Mouse (Mus musculus) forebrain, embryonic 14.5 days (tissue): ENCODE data around the gene Lmtk2. TPM values are rescaled to one million over a fixed set of nuclear protein-coding genes. Genes with fewer than 3 reads are reported as not detected.

ENCODE experiments used
- ATAC-seq: fragments of 200-750 bp; cut with Nextera tagmentation; 2 replicates; pipeline ENCODE4 v1.8.0; 2017; ENCODE audit warnings: mild to moderate bottlenecking, moderate library complexity
- DNase-seq: peaks from one replicate; pipeline ENCODE4 v3.0.0-alpha.2; 2015; ENCODE audit warnings: low spot score
- H3K27ac ChIP-seq: fragments of 300-500 bp; sonication (generic); 2 replicates; pipeline ENCODE4 v1.5.1; 2014; ENCODE audit warnings: low read depth, mild to moderate bottlenecking, control low read depth, low read length, moderate library complexity
- H3K27me3 ChIP-seq: fragments of 300-500 bp; sonication (generic); replicated peaks from 2 replicates; pipeline ENCODE4 v1.6.1; 2014; ENCODE audit warnings: low read length, control low read depth, mixed read lengths; ENCODE audit not compliant: control insufficient read depth, insufficient read depth
- H3K36me3 ChIP-seq: fragments of 300-500 bp; sonication (generic); 2 replicates; pipeline ENCODE4 v1.6.1; 2014; ENCODE audit warnings: low read length, control low read depth; ENCODE audit not compliant: control insufficient read depth, insufficient read depth
- H3K4me1 ChIP-seq: fragments of 300-500 bp; sonication (generic); 2 replicates; pipeline ENCODE4 v1.6.1; 2014; ENCODE audit warnings: antibody characterized with exemption, low read length, control low read depth; ENCODE audit not compliant: control insufficient read depth, insufficient read depth
- H3K4me2 ChIP-seq: fragments of 300-500 bp; sonication (generic); 2 replicates; pipeline ENCODE4 v1.6.1; 2014; ENCODE audit warnings: mild to moderate bottlenecking, control low read depth, low read length
- H3K4me3 ChIP-seq: fragments of 300-500 bp; sonication (generic); 2 replicates; pipeline ENCODE4 v1.5.1; 2014; ENCODE audit warnings: low read depth, low read length, control low read depth
- H3K9ac ChIP-seq: fragments of 300-500 bp; sonication (generic); 2 replicates; pipeline ENCODE4 v1.6.1; 2014; ENCODE audit warnings: mild to moderate bottlenecking, low read length, control low read depth, moderate library complexity
- H3K9me3 ChIP-seq: fragments of 300-500 bp; sonication (generic); replicated peaks from 2 replicates; pipeline ENCODE4 v1.6.1; 2016; ENCODE audit warnings: low read length, control low read depth, mixed read lengths; ENCODE audit not compliant: control insufficient read depth
- WGBS: fragments of 180-500 bp; shearing (Covaris S2); extraction: QIAGEN DNeasy Blood & Tissue Kit; methylation state at CpG from one replicate; pipeline ENCODE4 v1.1.7; 2014; 5-methylcytosine and 5-hydroxymethylcytosine counted together
- polyA plus RNA-seq: library from polyadenylated mRNA; unstranded; fragments of >200 nt; fragmentation: Nextera tagmentation; extraction: Ambion mirVana; gene quantifications from 2 replicates; pipeline ENCODE4 v1.2.1, GENCODE M21; 2014

Gene Lmtk2
- polyA plus RNA-seq, 1 experiment from 2014 or later = 5.2 TPM

GRCm38 (mm10) chr5:144173648-144174047 lies 73.4 kb downstream of the Lmtk2 start:
- no peak overlapping the region for H3K4me3 ChIP-seq
- no peak overlapping the region for H3K9ac ChIP-seq
- no peaks in the 10 kb centered on the region for H3K27me3 ChIP-seq
- no peak for DNase-seq
- no peak overlapping the region for H3K4me2 ChIP-seq
- H3K36me3 ChIP-seq = peaks cover 71% of the 10 kb centered on the region
- H3K27ac ChIP-seq = no peak overlapping the region
- no peaks in the 10 kb centered on the region; the same call in 1 of the 2 replicates for H3K4me1 ChIP-seq
- ATAC-seq = no peak
- H3K9me3 ChIP-seq = no peaks in the 10 kb centered on the region
- 96% methylated on average over 18 of the region's 18 CpGs for WGBS

DNA sequence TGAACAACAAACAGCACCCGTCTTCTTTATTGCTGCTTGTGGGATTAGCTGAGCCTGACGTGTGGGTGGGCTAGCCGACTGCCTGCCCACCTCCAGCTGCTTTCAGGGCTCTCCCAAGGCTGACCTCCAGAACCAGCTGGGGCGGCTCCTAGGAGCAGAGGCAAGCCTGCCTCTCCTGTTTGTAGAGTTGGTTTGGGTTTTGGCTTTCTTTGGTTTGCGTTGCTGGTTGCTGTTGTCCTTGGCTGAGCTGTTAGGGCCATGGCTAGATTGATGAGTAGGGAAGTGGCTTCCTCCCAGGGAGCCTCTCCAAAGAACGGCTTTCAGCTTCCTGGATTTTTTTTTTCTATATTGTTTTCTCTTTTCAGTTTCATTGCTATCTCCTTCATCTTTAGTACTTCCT lies 78.0 kb downstream of the Lmtk2 start:
- Histone ChIP-seq H3K4me1 (no peaks in the 10 kb centered on the region), H3K4me2 (no peak overlapping the region), H3K4me3 (no peak overlapping the region), H3K27me3 (no peaks in the 10 kb centered on the region), H3K36me3 (peaks cover 48% of the 10 kb centered on the region), H3K27ac (no peak overlapping the region), H3K9ac (no peak overlapping the region), H3K9me3 (no peaks in the 10 kb centered on the region)
- 72% methylated on average over 6 of the region's 6 CpGs for WGBS
- ATAC-seq = no peak
- DNase-seq = no peak

DNA sequence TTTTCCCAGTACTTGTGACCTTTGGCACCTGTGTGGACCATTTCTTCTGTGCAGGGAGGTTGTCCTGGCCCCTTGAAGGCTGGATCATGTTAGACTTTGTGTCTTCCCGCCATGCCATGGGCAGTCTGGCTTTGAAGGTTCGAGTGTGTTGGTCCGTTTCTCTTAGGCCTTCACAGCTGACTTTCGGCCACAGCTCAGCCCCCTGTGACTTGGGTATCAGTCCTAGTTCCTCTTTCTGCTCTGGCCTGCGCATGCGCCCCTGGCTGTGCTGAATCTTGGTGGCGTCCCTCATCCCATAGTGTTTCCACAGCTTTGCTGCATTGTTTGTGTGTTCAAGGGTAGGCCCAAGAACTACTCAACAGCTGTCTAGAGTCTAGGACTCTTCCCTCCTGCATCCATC lies 81.0 kb downstream of the Lmtk2 start:
- no peak overlapping the region for H3K9ac ChIP-seq
- peaks cover 34% of the 10 kb centered on the region for H3K36me3 ChIP-seq
- no peaks in the 10 kb centered on the region for H3K27me3 ChIP-seq
- H3K9me3 ChIP-seq = no peaks in the 10 kb centered on the region
- 97% methylated on average over 7 of the region's 7 CpGs for WGBS
- no peak overlapping the region for H3K4me3 ChIP-seq
- DNase-seq (no peak), ATAC-seq (no peak)
- no peak overlapping the region for H3K4me2 ChIP-seq
- no peaks in the 10 kb centered on the region for H3K4me1 ChIP-seq
- H3K27ac ChIP-seq = no peak overlapping the region

GRCm38 (mm10) chr5:144182542-144183247 lies 82.5 kb downstream of the Lmtk2 start:
- 89% methylated on average over 20 of the region's 20 CpGs for WGBS
- H3K4me1 ChIP-seq = no peaks in the 10 kb centered on the region
- H3K27ac ChIP-seq = no peak overlapping the region
- H3K27me3 ChIP-seq = no peaks in the 10 kb centered on the region
- DNase-seq (no peak), ATAC-seq (no peak)
- no peak overlapping the region for H3K4me2 ChIP-seq
- H3K9me3 ChIP-seq = no peaks in the 10 kb centered on the region
- peaks cover 32% of the 10 kb centered on the region for H3K36me3 ChIP-seq
- no peak overlapping the region for H3K4me3 ChIP-seq
- no peak overlapping the region for H3K9ac ChIP-seq

DNA sequence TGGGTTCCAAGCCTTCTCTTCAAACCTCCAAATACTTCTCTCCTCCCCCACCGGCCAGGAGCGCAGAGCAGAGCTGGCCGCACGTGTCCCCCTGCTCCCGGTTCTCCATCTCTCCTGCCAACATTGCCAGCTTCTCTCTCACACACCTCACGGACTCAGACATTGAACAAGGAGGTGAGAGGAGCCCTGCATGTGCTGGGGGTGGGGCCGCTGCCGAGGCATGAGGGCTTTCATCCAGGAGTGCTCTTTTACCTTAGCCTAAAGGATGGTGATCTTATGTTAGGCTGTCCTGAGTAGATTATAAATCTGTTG lies 83.0 kb downstream of the Lmtk2 start:
- Histone ChIP-seq H3K27me3 (no peaks in the 10 kb centered on the region), H3K9ac (no peak overlapping the region), H3K36me3 (peaks cover 32% of the 10 kb centered on the region), H3K9me3 (no peaks in the 10 kb centered on the region), H3K4me3 (no peak overlapping the region), H3K4me1 (no peaks in the 10 kb centered on the region), H3K4me2 (no peak overlapping the region), H3K27ac (no peak overlapping the region)
- DNase-seq (no peak), ATAC-seq (no peak)
- WGBS = 78% methylated on average over 8 of the region's 8 CpGs

GRCm38 (mm10) chr5:144183647-144184335 lies 83.6 kb downstream of the Lmtk2 start:
- H3K4me1 ChIP-seq = no peaks in the 10 kb centered on the region
- no peak for ATAC-seq
- no peak overlapping the region for H3K9ac ChIP-seq
- H3K9me3 ChIP-seq = no peaks in the 10 kb centered on the region
- no peak overlapping the region for H3K4me3 ChIP-seq
- H3K27ac ChIP-seq = no peak overlapping the region
- H3K4me2 ChIP-seq = no peak overlapping the region
- H3K27me3 ChIP-seq = no peaks in the 10 kb centered on the region
- no peak for DNase-seq
- 89% methylated on average over 7 of the region's 7 CpGs for WGBS
- H3K36me3 ChIP-seq = peaks cover 32% of the 10 kb centered on the region

DNA sequence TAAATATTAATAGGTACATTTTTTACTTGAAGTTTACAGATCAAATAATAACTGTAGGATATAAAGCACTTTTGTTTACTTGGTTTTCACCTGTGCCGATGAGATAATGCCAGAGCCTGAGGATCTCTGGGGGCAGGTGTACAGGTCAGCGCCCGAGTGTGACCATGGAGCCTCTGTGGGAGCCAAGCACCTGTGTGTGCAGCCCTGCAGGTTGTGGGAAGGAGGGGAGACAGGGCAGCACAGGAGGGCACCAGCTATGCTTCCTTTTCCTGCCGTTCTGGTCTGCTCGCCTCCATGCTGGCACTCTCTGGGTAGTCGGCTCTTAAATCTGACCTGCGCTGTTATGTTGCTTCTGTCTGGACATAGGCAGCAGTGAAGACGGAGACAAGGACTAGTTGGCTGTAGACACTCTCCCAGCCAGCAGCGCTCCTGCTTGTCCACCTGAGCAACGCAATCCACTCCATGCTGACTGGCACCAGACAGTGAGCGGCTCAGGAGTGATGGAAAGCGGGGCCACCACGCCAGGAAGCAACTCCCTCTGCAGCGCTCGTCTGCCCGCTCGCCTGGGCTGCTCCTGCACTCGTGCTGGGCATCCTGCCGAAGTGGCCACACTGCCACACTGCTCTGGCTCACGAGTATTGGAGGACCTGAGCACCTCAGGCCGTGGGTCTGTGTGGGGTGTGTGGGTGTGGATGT lies 84.3 kb downstream of the Lmtk2 start:
- H3K4me2 ChIP-seq = no peak overlapping the region
- no peak for ATAC-seq
- no peaks in the 10 kb centered on the region for H3K9me3 ChIP-seq
- H3K4me3 ChIP-seq = no peak overlapping the region
- WGBS = 92% methylated on average over 21 of the region's 21 CpGs
- no peak for DNase-seq
- H3K27me3 ChIP-seq = no peaks in the 10 kb centered on the region
- H3K4me1 ChIP-seq = no peaks in the 10 kb centered on the region; the same call in 1 of the 2 replicates
- no peak overlapping the region for H3K9ac ChIP-seq
- H3K36me3 ChIP-seq = peaks cover 29% of the 10 kb centered on the region
- H3K27ac ChIP-seq = no peak overlapping the region

- peaks cover 7% of the 10 kb centered on the region; the same call in 1 of the 2 replicates for H3K4me1 ChIP-seq
- ATAC-seq (no peak), DNase-seq (no peak)
- peaks cover 24% of the 10 kb centered on the region for H3K36me3 ChIP-seq
- no peaks in the 10 kb centered on the region for H3K27me3 ChIP-seq
- no peak overlapping the region for H3K4me2 ChIP-seq
- no peak overlapping the region for H3K9ac ChIP-seq
- H3K27ac ChIP-seq = no peak overlapping the region
- 87% methylated on average over 6 of the region's 6 CpGs for WGBS
- no peak overlapping the region for H3K4me3 ChIP-seq
- H3K9me3 ChIP-seq = no peaks in the 10 kb centered on the region
These were observed 88.2 kb downstream of the Lmtk2 start for GRCm38 (mm10) chr5:144188422-144188821.

DNA sequence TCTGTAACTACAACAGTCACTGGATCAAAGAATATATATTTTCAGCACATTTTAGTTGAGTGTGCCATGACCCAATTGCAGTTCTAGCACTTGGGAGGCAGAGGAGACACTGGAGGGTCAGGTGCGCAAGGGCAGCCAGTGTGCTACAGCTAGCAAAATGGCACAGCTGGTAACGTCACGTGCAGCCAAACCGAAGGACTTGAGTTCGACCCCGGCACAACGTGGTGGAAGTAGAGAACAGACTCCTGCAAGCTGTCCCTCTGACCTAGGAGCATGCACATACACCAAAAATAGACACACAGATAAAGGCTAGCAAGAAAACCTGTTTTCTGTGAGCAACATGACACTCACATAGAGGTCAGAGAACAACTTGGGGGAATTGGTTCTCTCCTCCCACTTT lies 89.1 kb downstream of the Lmtk2 start:
- no peak for DNase-seq

More for the DNA sequence above, 89.1 kb downstream of the Lmtk2 start:
- no peaks in the 10 kb centered on the region for H3K27me3 ChIP-seq
- H3K4me3 ChIP-seq = no peak overlapping the region
- H3K4me2 ChIP-seq = no peak overlapping the region
- H3K4me1 ChIP-seq = peaks cover 7% of the 10 kb centered on the region; the same call in 1 of the 2 replicates
- H3K9ac ChIP-seq = no peak overlapping the region
- ATAC-seq = no peak
- peaks cover 24% of the 10 kb centered on the region for H3K36me3 ChIP-seq
- 75% methylated on average over 7 of the region's 7 CpGs for WGBS
- H3K27ac ChIP-seq = no peak overlapping the region
- H3K9me3 ChIP-seq = no peaks in the 10 kb centered on the region
